Mouse (Mus musculus) MEL (cell line): ENCODE results near the gene Ets1. TPM values are rescaled to one million over a fixed set of nuclear protein-coding genes. Genes with fewer than 3 reads are reported as not detected.

Source experiments
- DNase-seq: peaks from one replicate; pipeline ENCODE4 v3.0.0; 2011; ENCODE audit warnings: low read depth, low spot score
- H3K27ac ChIP-seq: 2 replicates; pipeline ENCODE4 v1.5.1; 2012; ENCODE audit warnings: low read depth, mild to moderate bottlenecking, control low read depth, low read length, moderate library complexity; ENCODE audit not compliant: control insufficient read depth
- H3K27me3 ChIP-seq, 2 experiments: fragments of 150-350 bp in 1 of 2; sonication (generic) in 1 of 2; 2 replicates each; pipeline ENCODE4 v1.6.1; 2012; ENCODE audit warnings: low read length in 2 of 2, mild to moderate bottlenecking in 2 of 2, improper control_type of control experiment in 1 of 2, moderate library complexity in 1 of 2; ENCODE audit not compliant: insufficient read depth in 2 of 2, control insufficient read depth in 1 of 2
- H3K36me3 ChIP-seq, 2 experiments: 2 replicates each; pipeline ENCODE4 v1.6.1; 2012 to 2014; ENCODE audit warnings: low read length in 2 of 2, improper control_type of control experiment in 1 of 2, inconsistent platforms in 1 of 2, mild to moderate bottlenecking in 1 of 2; ENCODE audit not compliant: insufficient read depth in 2 of 2, control insufficient read depth in 1 of 2
- H3K4me1 ChIP-seq, 2 experiments: fragments of 150-350 bp in 1 of 2; sonication (generic) in 1 of 2; 2 replicates each; pipeline ENCODE4 v1.6.1; 2012; ENCODE audit warnings: low read length in 2 of 2, improper control_type of control experiment in 1 of 2, mild to moderate bottlenecking in 1 of 2; ENCODE audit not compliant: insufficient read depth in 2 of 2, control insufficient read depth in 1 of 2
- H3K4me3 ChIP-seq, 2 experiments: fragments of 150-350 bp in 1 of 2; sonication (generic) in 1 of 2; 2 replicates each; pipeline ENCODE4 v1.5.1; 2012; ENCODE audit warnings: low read depth in 2 of 2, low read length in 2 of 2, mild to moderate bottlenecking in 2 of 2, moderate library complexity in 2 of 2, control low read depth in 1 of 2, improper control_type of control experiment in 1 of 2; ENCODE audit not compliant: control insufficient read depth in 1 of 2, insufficient read depth in 1 of 2
- H3K79me2 ChIP-seq: 2 replicates; pipeline ENCODE4 v1.6.1; 2012; ENCODE audit warnings: mild to moderate bottlenecking, low read length, moderate library complexity; ENCODE audit not compliant: control insufficient read depth, poor library complexity, insufficient read depth
- H3K9ac ChIP-seq: 2 replicates; pipeline ENCODE4 v1.6.1; 2012; ENCODE audit warnings: low read depth, mild to moderate bottlenecking, control low read depth, low read length, moderate library complexity; ENCODE audit not compliant: control insufficient read depth, poor library complexity, severe bottlenecking
- H3K9me3 ChIP-seq: fragments of 150-350 bp; sonication (generic); replicated peaks from 2 replicates; pipeline ENCODE4 v1.6.1; 2012; ENCODE audit warnings: mild to moderate bottlenecking, low read length, improper control_type of control experiment, moderate library complexity; ENCODE audit not compliant: insufficient read depth
- BHLHE40 ChIP-seq: IDR thresholded peaks from 2 replicates; pipeline ENCODE4 v1.6.1; 2012; ENCODE audit warnings: low read depth, mild to moderate bottlenecking, inconsistent platforms, low read length, improper control_type of control experiment, borderline replicate concordance
- ELF1 ChIP-seq: IDR thresholded peaks from 2 replicates; pipeline ENCODE4 v1.6.1; 2014; ENCODE audit warnings: low read depth, mild to moderate bottlenecking, inconsistent platforms, low read length, improper control_type of control experiment, moderate library complexity
- GABPA ChIP-seq: IDR thresholded peaks from 2 replicates; pipeline ENCODE4 v1.6.1; 2012; ENCODE audit warnings: low read depth, mild to moderate bottlenecking, inconsistent platforms, low read length, improper control_type of control experiment, moderate library complexity
- HCFC1 ChIP-seq: IDR thresholded peaks from 2 replicates; pipeline ENCODE4 v1.6.1; 2012; ENCODE audit warnings: low read depth, mild to moderate bottlenecking, inconsistent platforms, low read length, improper control_type of control experiment, moderate library complexity
- KAT2A ChIP-seq: conservative IDR thresholded peaks from 2 replicates; pipeline ENCODE4 v1.6.1; 2012; ENCODE audit warnings: low read depth, low read length, improper control_type of control experiment, inconsistent platforms
- MAFK ChIP-seq: IDR thresholded peaks from 2 replicates; pipeline ENCODE4 v1.6.1; 2011; ENCODE audit warnings: low read depth, mild to moderate bottlenecking, low read length, improper control_type of control experiment, borderline replicate concordance
- MAX ChIP-seq: IDR thresholded peaks from 2 replicates; pipeline ENCODE4 v1.6.1; 2011; ENCODE audit warnings: low read length, improper control_type of control experiment
- MEF2A ChIP-seq: IDR thresholded peaks from 2 replicates; pipeline ENCODE4 v1.6.1; 2014; ENCODE audit warnings: low read depth, mild to moderate bottlenecking, inconsistent platforms, low read length, improper control_type of control experiment; ENCODE audit not compliant: poor library complexity, insufficient replicate concordance, severe bottlenecking; ENCODE audit errors: extremely low read depth
- MXI1 ChIP-seq: IDR thresholded peaks from 2 replicates; pipeline ENCODE4 v1.6.1; 2011; ENCODE audit warnings: mild to moderate bottlenecking, low read depth, low read length, improper control_type of control experiment
- NELFE ChIP-seq: IDR thresholded peaks from 2 replicates; pipeline ENCODE4 v1.6.1; 2011; ENCODE audit warnings: low read depth, low read length, improper control_type of control experiment
- POLR2AphosphoS5 ChIP-seq: IDR thresholded peaks from 2 replicates; pipeline ENCODE4 v1.6.1; 2012; ENCODE audit warnings: low read depth, borderline replicate concordance, mild to moderate bottlenecking, inconsistent platforms, low read length, moderate library complexity, mixed read lengths
- TCF12 ChIP-seq: IDR thresholded peaks from 2 replicates; pipeline ENCODE4 v1.6.1; 2014; ENCODE audit warnings: low read depth, mild to moderate bottlenecking, inconsistent platforms, low read length, improper control_type of control experiment, moderate library complexity
- UBTF ChIP-seq: IDR thresholded peaks from 2 replicates; pipeline ENCODE4 v1.6.1; 2012; ENCODE audit warnings: low read depth, mild to moderate bottlenecking, inconsistent platforms, low read length, improper control_type of control experiment, moderate library complexity, borderline replicate concordance; ENCODE audit not compliant: insufficient read depth
- ZNF384 ChIP-seq: IDR thresholded peaks from 2 replicates; pipeline ENCODE4 v1.6.1; 2012; ENCODE audit warnings: low read depth, mild to moderate bottlenecking, inconsistent platforms, low read length, improper control_type of control experiment
- polyA plus RNA-seq, 2 experiments: library from polyadenylated mRNA; stranded (reverse) in 1 of 2; unstranded in 1 of 2; fragments of >175 nt in 1 of 2; fragments of >200 nt in 1 of 2; gene quantifications; 2 replicates each; pipeline versions ENCODE4 v1.2.1 to v1.2.4; 2012; ENCODE audit warnings: low replicate concordance in 2 of 2, low read depth in 1 of 2; ENCODE audit not compliant: insufficient read length in 2 of 2, insufficient read depth in 1 of 2, missing spikeins in 1 of 2
- total RNA-seq: library from RNA; depleted of rRNA; stranded (reverse); fragments of 300-350 nt; gene quantifications from 2 replicates; pipeline ENCODE4 v1.2.3, GENCODE M21; 2012

Ets1 gene
- total and polyA plus RNA-seq, 3 experiments = 0.10 to 0.19 TPM; not detected in 1

DNA sequence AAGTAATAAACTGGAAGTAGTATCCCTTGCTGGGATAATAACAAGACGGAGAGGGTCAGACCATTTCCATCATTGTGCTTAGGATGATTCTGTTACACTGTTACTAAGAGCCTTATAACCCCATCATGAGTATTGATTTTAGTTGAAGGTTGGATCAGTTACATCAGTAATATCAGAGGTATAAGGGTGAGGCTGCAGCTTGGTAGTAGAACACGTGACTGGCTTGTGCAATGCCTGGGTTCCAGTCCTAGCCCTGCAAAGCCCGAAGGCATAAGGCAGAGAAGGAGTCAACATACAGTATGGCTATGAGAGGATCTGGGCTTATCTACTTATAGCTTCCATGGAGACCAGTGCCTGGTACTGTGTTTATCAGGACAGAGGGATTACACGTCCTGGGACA lies 82.8 kb downstream of the Ets1 start:
- Histone ChIP-seq H3K4me1 (no peaks in the 10 kb centered on the region), H3K27ac (no peak overlapping the region), H3K79me2 (no peaks in the 10 kb centered on the region), H3K36me3 (no peaks in the 10 kb centered on the region), H3K27me3 (peaks cover 2 to 6% of the 10 kb centered on the region in 2 experiments), H3K9ac (no peak overlapping the region), H3K4me3 (no peak overlapping the region), H3K9me3 (no peaks in the 10 kb centered on the region)
- TF ChIP-seq MXI1 (no peak), NELFE (no peak), ZNF384 (no peak), MAX (no peak), TCF12 (no peak), HCFC1 (no peak), BHLHE40 (no peak), UBTF (no peak), GABPA (no peak), POLR2AphosphoS5 (no peak), MAFK (no peak)
- no peak for DNase-seq

DNA sequence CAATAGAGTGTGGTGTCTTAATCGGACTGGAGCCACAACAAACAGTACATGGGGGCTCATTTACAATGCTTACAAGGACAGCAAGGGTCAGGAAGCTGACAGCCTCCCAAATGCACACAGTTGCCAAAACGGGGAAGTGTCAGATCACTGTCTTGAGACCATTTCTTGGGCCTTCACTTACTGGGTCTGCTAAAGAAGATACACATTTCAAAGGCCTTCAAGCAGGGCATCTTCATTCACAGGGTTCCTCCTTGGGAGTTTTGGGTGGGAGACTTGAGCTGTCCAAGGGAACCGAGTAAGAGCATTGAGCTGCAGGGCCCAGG lies 83.9 kb downstream of the Ets1 start:
- no peaks in the 10 kb centered on the region for H3K9me3 ChIP-seq
- peaks cover 2 to 6% of the 10 kb centered on the region in 2 experiments for H3K27me3 ChIP-seq
- H3K27ac ChIP-seq = no peak overlapping the region
- H3K4me1 ChIP-seq = no peaks in the 10 kb centered on the region
- no peaks in the 10 kb centered on the region for H3K36me3 ChIP-seq
- H3K4me3 ChIP-seq = no peak overlapping the region
- DNase-seq = no peak
- no peaks in the 10 kb centered on the region for H3K79me2 ChIP-seq
- no peak overlapping the region for H3K9ac ChIP-seq
- TF ChIP-seq ELF1 (no peak), MXI1 (no peak), MEF2A (no peak), TCF12 (no peak), NELFE (no peak), KAT2A (no peak)
